Mouse (Mus musculus): ENCODE results near the gene Papss2.

The Papss2 gene

DNA sequence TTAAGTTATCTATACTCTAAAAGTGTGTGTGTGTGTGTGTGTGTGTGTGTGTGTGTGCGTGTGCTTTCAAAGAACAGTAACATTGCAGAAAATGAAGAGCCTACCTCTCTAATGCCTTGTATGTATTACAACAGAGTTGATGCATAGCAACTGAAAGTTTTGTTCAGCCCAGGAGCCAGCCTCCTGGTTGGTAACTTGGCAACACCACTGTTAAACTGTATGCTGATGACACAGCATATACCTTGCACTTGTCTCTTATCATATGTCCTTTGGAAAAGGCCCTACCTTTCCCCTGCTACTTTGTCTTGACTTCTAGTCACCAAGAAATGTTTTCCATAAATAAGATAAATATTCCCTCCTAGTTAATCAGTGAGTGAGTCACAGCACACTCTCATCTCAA, 7.9 kb downstream of the Papss2 start:
- Histone ChIP-seq H3K27me3 (ENCODE audit: insufficient read depth, low read length) (peaks cover 9% of the 10 kb centered on the region), H3K36me3 (ENCODE audit: insufficient read depth, low read length) (no peaks in the 10 kb centered on the region), H3K9me3 (ENCODE audit: low read length) (no peaks in the 10 kb centered on the region), H3K4me3 (replicated peaks; ENCODE audit: low read length) (no peak overlapping the region), H3K4me1 (replicated peaks; ENCODE audit: low read depth, low read length) (no peaks in the 10 kb centered on the region)
- no peak for TF ChIP-seq CTCF (conservative IDR thresholded peaks at IDR 0.05; ENCODE audit: low read length)
- TF ChIP-seq NANOG (IDR thresholded peaks at IDR 0.05; ENCODE audit: borderline replicate concordance, low read length), result no peak
- no peak for TF ChIP-seq POU5F1 (IDR thresholded peaks at IDR 0.05; ENCODE audit: borderline replicate concordance, low read length)

DNA sequence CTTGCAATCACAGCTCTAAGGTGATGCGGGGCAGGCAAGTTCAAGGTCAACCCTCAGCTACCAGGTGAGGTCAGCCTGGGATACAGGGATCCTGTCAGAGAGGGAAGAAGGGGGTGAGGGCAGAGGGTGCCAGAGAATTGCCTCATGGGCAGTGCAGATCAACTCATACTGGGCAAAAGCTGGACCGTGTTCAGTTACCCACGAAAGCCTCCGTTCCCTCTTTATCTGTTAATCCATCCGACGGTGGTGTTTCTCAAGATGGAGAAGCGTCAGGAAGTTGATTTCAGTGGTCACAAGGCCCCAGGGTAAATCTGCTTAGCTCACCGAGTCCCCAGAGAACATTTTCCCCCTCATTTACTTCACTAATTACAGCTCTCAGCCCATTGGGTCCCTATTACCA, 8.5 kb downstream of the Papss2 start:
- H3K36me3 ChIP-seq (ENCODE audit: insufficient read depth, low read length), result no peaks in the 10 kb centered on the region
- 0 out of 2 replicates have a peak, but pooled peaks cover 3% of the 10 kb centered on the region for H3K27me3 ChIP-seq (ENCODE audit: insufficient read depth, low read length)
- no peaks in the 10 kb centered on the region for H3K9me3 ChIP-seq (ENCODE audit: low read length)
- H3K4me3 ChIP-seq (replicated peaks; ENCODE audit: low read length), result no peak overlapping the region
- TF ChIP-seq POU5F1 (IDR thresholded peaks at IDR 0.05; ENCODE audit: borderline replicate concordance, low read length) (no peak), NANOG (IDR thresholded peaks at IDR 0.05; ENCODE audit: borderline replicate concordance, low read length) (no peak), CTCF (conservative IDR thresholded peaks at IDR 0.05; ENCODE audit: low read length) (no peak)
- no peaks in the 10 kb centered on the region for H3K4me1 ChIP-seq (replicated peaks; ENCODE audit: low read depth, low read length)

DNA sequence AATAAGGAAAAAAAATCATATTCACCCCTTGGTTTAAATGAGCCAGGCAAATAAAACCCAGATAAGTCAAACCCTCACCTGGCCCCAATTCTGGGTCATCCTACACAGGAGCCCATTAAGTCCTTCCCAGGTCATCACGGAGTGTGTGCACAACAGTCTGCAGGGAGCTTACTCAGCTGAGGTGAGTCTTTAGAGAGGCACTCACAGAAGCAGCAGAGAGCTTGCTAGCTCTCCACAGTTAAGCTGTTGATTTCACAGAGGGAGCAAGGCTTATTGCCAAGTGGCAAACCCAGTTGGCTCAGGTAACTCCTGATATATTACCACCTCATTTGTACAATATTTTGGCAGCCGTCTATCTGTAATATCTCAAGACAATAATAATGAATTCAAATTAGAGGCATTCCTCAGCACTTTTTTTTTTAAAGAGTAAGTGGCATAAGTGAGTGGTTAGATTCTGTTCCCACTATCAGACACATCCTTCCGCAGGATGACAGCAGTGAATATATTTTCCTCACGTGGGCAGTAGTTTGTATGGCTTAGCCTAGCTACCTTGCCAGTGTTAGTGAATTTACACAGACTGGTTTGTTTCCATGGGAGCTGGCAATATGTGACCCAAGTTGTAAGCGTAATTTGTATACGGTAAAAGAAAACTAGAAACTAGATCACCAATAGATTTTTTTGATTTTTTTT, 9.1 kb downstream of the Papss2 start:
- TF ChIP-seq CTCF (conservative IDR thresholded peaks at IDR 0.05; ENCODE audit: low read length), result no peak
- TF ChIP-seq NANOG (IDR thresholded peaks at IDR 0.05; ENCODE audit: borderline replicate concordance, low read length), result no peak
- TF ChIP-seq POU5F1 (IDR thresholded peaks at IDR 0.05; ENCODE audit: borderline replicate concordance, low read length), result no peak
- Histone ChIP-seq H3K4me3 (replicated peaks; ENCODE audit: low read length) (no peak overlapping the region), H3K4me1 (replicated peaks; ENCODE audit: low read depth, low read length) (no peaks in the 10 kb centered on the region), H3K36me3 (ENCODE audit: insufficient read depth, low read length) (no peaks in the 10 kb centered on the region), H3K27me3 (ENCODE audit: insufficient read depth, low read length) (0 out of 2 replicates have a peak, but pooled peaks cover 3% of the 10 kb centered on the region), H3K9me3 (ENCODE audit: low read length) (no peaks in the 10 kb centered on the region)

DNA sequence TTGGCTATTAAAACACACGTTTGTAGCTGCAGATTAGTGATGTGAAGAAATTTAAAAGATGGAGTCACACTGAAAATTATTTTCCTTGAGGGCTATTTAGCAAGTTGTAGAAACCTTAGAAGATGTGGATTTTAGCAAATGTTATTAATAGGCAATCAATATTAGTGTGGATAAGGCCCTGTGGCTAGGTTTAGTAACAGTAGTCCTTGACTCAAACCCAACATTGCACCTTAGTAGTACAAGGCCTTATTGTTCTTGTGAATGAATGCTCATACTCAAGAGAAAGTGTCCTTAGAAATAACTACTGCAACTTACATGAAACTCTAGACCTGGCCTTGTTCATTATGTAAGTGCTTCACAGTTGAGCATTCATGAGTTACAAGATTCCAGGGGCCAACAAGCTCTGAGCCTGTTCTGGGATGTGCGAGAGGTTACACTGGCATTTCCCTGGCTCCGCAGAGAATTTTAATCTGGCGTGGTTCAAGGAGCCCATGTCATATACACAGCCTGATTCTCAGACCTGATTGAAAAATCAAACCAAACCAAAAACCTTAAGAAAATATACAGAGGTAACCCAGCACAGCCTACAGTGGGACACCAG, 10.7 kb downstream of the Papss2 start:
- Histone ChIP-seq H3K4me3 (replicated peaks; ENCODE audit: low read length) (no peak overlapping the region), H3K9me3 (ENCODE audit: low read length) (no peaks in the 10 kb centered on the region), H3K27me3 (ENCODE audit: insufficient read depth, low read length) (no peaks in the 10 kb centered on the region), H3K36me3 (ENCODE audit: insufficient read depth, low read length) (no peaks in the 10 kb centered on the region), H3K4me1 (replicated peaks; ENCODE audit: low read depth, low read length) (no peaks in the 10 kb centered on the region)
- TF ChIP-seq NANOG (IDR thresholded peaks at IDR 0.05; ENCODE audit: borderline replicate concordance, low read length) (no peak), CTCF (conservative IDR thresholded peaks at IDR 0.05; ENCODE audit: low read length) (no peak), POU5F1 (IDR thresholded peaks at IDR 0.05; ENCODE audit: borderline replicate concordance, low read length) (no peak)

DNA sequence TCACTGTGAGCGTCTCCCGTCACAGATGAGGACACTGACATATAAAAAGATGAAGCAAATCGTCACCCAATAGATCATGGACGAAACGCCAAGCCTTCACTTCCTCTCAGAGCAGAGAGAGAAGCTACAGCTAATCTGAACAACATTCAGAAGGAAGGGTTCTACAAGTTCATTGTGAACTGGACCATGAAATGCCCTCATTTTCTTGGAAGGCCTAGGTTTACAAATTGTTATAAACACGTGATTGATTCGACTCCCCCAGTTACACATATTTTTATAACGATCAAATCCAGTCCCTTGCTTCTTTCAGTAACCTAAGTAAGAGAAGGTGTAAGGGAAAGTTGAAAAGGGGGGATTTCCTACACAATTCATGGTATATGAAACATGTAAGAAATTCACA, 11.4 kb downstream of the Papss2 start:
- Histone ChIP-seq H3K9me3 (ENCODE audit: low read length) (no peaks in the 10 kb centered on the region), H3K27me3 (ENCODE audit: insufficient read depth, low read length) (no peaks in the 10 kb centered on the region), H3K36me3 (ENCODE audit: insufficient read depth, low read length) (no peaks in the 10 kb centered on the region), H3K4me1 (replicated peaks; ENCODE audit: low read depth, low read length) (no peaks in the 10 kb centered on the region), H3K4me3 (replicated peaks; ENCODE audit: low read length) (no peak overlapping the region)
- TF ChIP-seq NANOG (IDR thresholded peaks at IDR 0.05; ENCODE audit: borderline replicate concordance, low read length) (no peak), CTCF (conservative IDR thresholded peaks at IDR 0.05; ENCODE audit: low read length) (no peak), POU5F1 (IDR thresholded peaks at IDR 0.05; ENCODE audit: borderline replicate concordance, low read length) (no peak)

DNA sequence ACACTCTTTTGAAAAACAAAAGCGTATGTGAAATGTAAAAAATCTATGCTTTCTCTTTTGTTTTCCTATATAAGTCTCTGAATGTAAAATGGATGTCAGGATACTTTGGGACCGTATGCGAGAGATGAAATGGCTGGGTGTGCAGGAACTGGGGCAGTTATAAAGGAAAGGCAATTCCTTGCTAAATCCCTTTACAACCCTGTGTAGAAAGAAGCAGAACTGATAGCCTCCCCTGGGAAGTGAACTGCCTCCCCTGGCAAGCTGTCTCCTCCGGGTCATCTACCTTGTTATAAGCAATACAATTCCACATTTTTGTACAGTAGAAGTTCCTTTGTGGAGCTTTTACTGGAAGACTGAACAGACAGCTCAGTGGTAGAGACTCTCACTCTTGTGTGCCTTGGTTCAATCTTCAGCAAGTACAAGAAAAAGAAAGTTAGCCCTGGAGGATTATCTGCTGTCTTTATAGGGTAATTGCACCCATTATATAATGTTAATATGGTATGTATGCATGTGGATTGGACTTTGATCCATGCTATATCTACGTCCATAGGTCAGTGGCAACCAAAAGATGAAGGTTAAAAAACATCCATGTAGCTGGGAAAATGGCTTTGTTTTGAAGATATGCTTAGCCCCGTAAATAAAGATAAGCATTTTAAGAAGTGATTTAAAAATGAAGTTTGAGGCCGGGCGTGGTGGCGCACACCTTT, 15.9 kb downstream of the Papss2 start:
- TF ChIP-seq CTCF (conservative IDR thresholded peaks at IDR 0.05; ENCODE audit: low read length) (no peak), NANOG (IDR thresholded peaks at IDR 0.05; ENCODE audit: borderline replicate concordance, low read length) (no peak), POU5F1 (IDR thresholded peaks at IDR 0.05; ENCODE audit: borderline replicate concordance, low read length) (no peak)
- no peaks in the 10 kb centered on the region for H3K9me3 ChIP-seq (ENCODE audit: low read length)
- H3K27me3 ChIP-seq (ENCODE audit: insufficient read depth, low read length), result no peaks in the 10 kb centered on the region
- no peak overlapping the region for H3K4me3 ChIP-seq (replicated peaks; ENCODE audit: low read length)
- H3K4me1 ChIP-seq (replicated peaks; ENCODE audit: low read depth, low read length), result no peaks in the 10 kb centered on the region
- H3K36me3 ChIP-seq (ENCODE audit: insufficient read depth, low read length), result no peaks in the 10 kb centered on the region

DNA sequence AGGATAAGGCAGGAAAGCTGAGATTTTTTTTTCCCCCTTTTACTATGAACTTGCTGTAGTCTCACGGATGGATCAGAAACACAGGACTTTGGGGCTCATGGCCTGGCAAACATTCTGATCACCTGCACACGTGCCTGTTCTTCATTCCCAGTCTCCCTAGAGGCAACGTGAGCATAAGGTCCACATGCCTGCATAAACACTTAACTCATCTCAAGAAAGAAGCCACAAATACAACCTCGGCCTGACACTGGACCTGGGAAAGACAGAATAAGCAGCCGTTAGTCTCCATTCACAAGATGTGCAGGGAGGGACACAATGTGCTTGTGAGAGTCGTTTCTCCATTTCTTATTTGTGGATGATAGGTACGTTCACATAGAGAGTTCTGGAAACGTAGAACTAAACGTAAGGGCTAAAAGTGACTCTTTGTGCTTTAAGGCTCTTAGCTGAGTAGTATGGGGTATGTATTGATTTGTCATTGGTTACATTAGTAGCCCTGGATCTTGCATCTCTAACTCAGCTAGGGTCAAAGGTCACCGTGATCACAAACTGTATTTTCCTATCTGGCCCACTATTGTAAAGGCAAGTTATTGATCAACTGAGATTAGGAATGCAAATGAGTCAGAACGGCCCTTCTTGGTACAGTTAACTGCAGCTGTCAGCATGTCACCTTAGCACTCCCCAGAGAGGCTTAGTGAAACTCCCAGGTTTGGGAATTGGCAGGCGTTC, 18.6 kb downstream of the Papss2 start:
- Histone ChIP-seq H3K4me1 (replicated peaks; ENCODE audit: low read depth, low read length) (no peaks in the 10 kb centered on the region), H3K9me3 (ENCODE audit: low read length) (no peaks in the 10 kb centered on the region)
- TF ChIP-seq POU5F1 (IDR thresholded peaks at IDR 0.05; ENCODE audit: borderline replicate concordance, low read length), result no peak
- no peak for TF ChIP-seq NANOG (IDR thresholded peaks at IDR 0.05; ENCODE audit: borderline replicate concordance, low read length)
- no peak for TF ChIP-seq CTCF (conservative IDR thresholded peaks at IDR 0.05; ENCODE audit: low read length)

DNA sequence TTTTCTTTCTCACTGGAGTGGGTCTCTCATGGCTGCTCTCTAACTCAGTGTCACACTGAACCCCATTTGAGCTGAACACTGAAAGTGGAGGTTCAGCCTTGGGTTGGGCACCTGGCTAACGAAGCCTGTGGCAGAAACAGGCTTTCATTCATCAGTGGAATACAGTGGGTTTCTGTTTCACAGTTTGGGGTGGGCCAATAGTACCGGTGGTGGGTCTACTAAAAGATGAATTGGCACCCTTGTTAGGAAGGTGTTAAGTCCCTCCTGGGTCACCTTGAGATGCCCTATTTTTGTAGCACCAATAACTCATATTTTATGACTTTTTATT, 19.1 kb downstream of the Papss2 start:
- Histone ChIP-seq H3K36me3 (ENCODE audit: insufficient read depth, low read length) (no peaks in the 10 kb centered on the region), H3K4me3 (replicated peaks; ENCODE audit: low read length) (no peak overlapping the region), H3K27me3 (ENCODE audit: insufficient read depth, low read length) (no peaks in the 10 kb centered on the region), H3K9me3 (ENCODE audit: low read length) (no peaks in the 10 kb centered on the region), H3K4me1 (replicated peaks; ENCODE audit: low read depth, low read length) (no peaks in the 10 kb centered on the region)
- TF ChIP-seq POU5F1 (IDR thresholded peaks at IDR 0.05; ENCODE audit: borderline replicate concordance, low read length), result no peak
- no peak for TF ChIP-seq CTCF (conservative IDR thresholded peaks at IDR 0.05; ENCODE audit: low read length)

More for the DNA sequence above, 18.6 kb downstream of the Papss2 start:
- H3K27me3 ChIP-seq (ENCODE audit: insufficient read depth, low read length), result no peaks in the 10 kb centered on the region
- no peak overlapping the region for H3K4me3 ChIP-seq (replicated peaks; ENCODE audit: low read length)
- H3K36me3 ChIP-seq (ENCODE audit: insufficient read depth, low read length), result no peaks in the 10 kb centered on the region

Measured in E14TG2a.4 (cell line).